Mouse (Mus musculus) limb, embryonic 15.5 days (tissue): ENCODE measurements around the gene Tcf7l2. TPM values are rescaled to one million over a fixed set of nuclear protein-coding genes. Genes with fewer than 3 reads are reported as not detected.

Experiments
- ATAC-seq: fragments of 200-750 bp; cut with Nextera tagmentation; 2 replicates; pipeline ENCODE4 v1.8.0; 2017; ENCODE audit warnings: low read depth, moderate TSS enrichment; ENCODE audit not compliant: insufficient number of reproducible peaks, low FRiP score, low TSS enrichment
- H3K27ac ChIP-seq: fragments of 300-500 bp; sonication (generic); 2 replicates; pipeline ENCODE4 v1.5.1; 2015; ENCODE audit warnings: moderate library complexity, mild to moderate bottlenecking, inconsistent platforms
- H3K27me3 ChIP-seq: fragments of 300-500 bp; sonication (generic); 2 replicates; pipeline ENCODE4 v1.6.1; 2015; ENCODE audit warnings: inconsistent platforms
- H3K36me3 ChIP-seq: fragments of 300-500 bp; sonication (generic); 2 replicates; pipeline ENCODE4 v1.6.1; 2015; ENCODE audit warnings: inconsistent platforms
- H3K4me1 ChIP-seq: fragments of 300-500 bp; sonication (generic); 2 replicates; pipeline ENCODE4 v1.6.1; 2015; ENCODE audit warnings: inconsistent platforms
- H3K4me2 ChIP-seq: fragments of 300-500 bp; sonication (generic); 2 replicates; pipeline ENCODE4 v1.6.1; 2015; ENCODE audit warnings: mild to moderate bottlenecking, inconsistent platforms
- H3K4me3 ChIP-seq: fragments of 300-500 bp; sonication (generic); 2 replicates; pipeline ENCODE4 v1.5.1; 2015; ENCODE audit warnings: mild to moderate bottlenecking, inconsistent platforms
- H3K9ac ChIP-seq: fragments of 300-500 bp; sonication (generic); 2 replicates; pipeline ENCODE4 v1.6.1; 2015; ENCODE audit warnings: inconsistent platforms
- H3K9me3 ChIP-seq: fragments of 300-500 bp; sonication (generic); 2 replicates; pipeline ENCODE4 v1.6.1; 2016; ENCODE audit warnings: inconsistent platforms
- WGBS: fragments of 180-500 bp; shearing (Covaris S2); methylation state at CpG from one replicate; pipeline ENCODE4 v1.1.7; 2015; 5-methylcytosine and 5-hydroxymethylcytosine counted together
- polyA plus RNA-seq: library from polyadenylated mRNA; unstranded; fragments of >200 nt; fragmentation: Nextera tagmentation; extraction: Ambion mirVana; gene quantifications from 2 replicates; pipeline ENCODE4 v1.2.1, GENCODE M21; 2015

Gene Tcf7l2
- 85.4 and 90.5 TPM in 2 replicates for polyA plus RNA-seq

- Histone ChIP-seq H3K4me3 (peak within 1 kb of the TSS; percentile 74), H3K36me3 (no peaks in the 10 kb centered on the region), H3K4me1 (peaks cover 26% of the 10 kb centered on the region), H3K9ac (peak within 1 kb of the TSS; percentile 94), H3K4me2 (peak within 1 kb of the TSS; percentile 81), H3K27ac (peak within 1 kb of the TSS; percentile 98), H3K9me3 (no peaks in the 10 kb centered on the region), H3K27me3 (no peaks in the 10 kb centered on the region)
- peak; percentile 91 for ATAC-seq
- WGBS, result 1% methylated on average over 37 of the region's 42 CpGs
Measured at GRCm38 (mm10) chr19:55741439-55741928, at the start of gene Tcf7l2. TSS of gene Tcf7l2 (plus strand) at chr19:55741820.

GRCm38 (mm10) chr19:55694651-55695050 lies 47.0 kb upstream of the Tcf7l2 start:
- Histone ChIP-seq H3K4me3 (no peak overlapping the region), H3K9ac (no peak overlapping the region), H3K27ac (no peak overlapping the region), H3K27me3 (peaks cover 15% of the 10 kb centered on the region), H3K36me3 (no peaks in the 10 kb centered on the region), H3K4me2 (no peak overlapping the region), H3K4me1 (peaks cover 4% of the 10 kb centered on the region; the same call in 1 of the 2 replicates), H3K9me3 (no peaks in the 10 kb centered on the region)
- WGBS, result 30% methylated on average over 13 of the region's 13 CpGs
- ATAC-seq, result no peak

- H3K9ac ChIP-seq, result no peak overlapping the region
- peaks cover 6% of the 10 kb centered on the region; the same call in 1 of the 2 replicates for H3K4me1 ChIP-seq
- no peaks in the 10 kb centered on the region for H3K9me3 ChIP-seq
- WGBS, result 63% methylated on average over 10 of the region's 10 CpGs
- no peak overlapping the region for H3K27ac ChIP-seq
- H3K36me3 ChIP-seq, result no peaks in the 10 kb centered on the region
- H3K27me3 ChIP-seq, result peaks cover 19% of the 10 kb centered on the region
- H3K4me2 ChIP-seq, result no peak overlapping the region
- no peak overlapping the region for H3K4me3 ChIP-seq
- no peak for ATAC-seq
Measured at GRCm38 (mm10) chr19:55695418-55695817, 46.2 kb upstream of the Tcf7l2 start.

- Histone ChIP-seq H3K9me3 (no peaks in the 10 kb centered on the region), H3K4me3 (no peak overlapping the region), H3K27ac (no peak overlapping the region), H3K4me1 (peaks cover 9% of the 10 kb centered on the region), H3K9ac (no peak overlapping the region), H3K36me3 (no peaks in the 10 kb centered on the region), H3K4me2 (no peak overlapping the region), H3K27me3 (peaks cover 16% of the 10 kb centered on the region)
- ATAC-seq, result no peak
- 69% methylated on average over 5 of the region's 5 CpGs for WGBS
Measured at GRCm38 (mm10) chr19:55698892-55699291, 42.7 kb upstream of the Tcf7l2 start.

- Histone ChIP-seq H3K4me1 (peaks cover 5% of the 10 kb centered on the region; the same call in 1 of the 2 replicates), H3K4me2 (no peak overlapping the region), H3K27ac (no peak overlapping the region), H3K36me3 (no peaks in the 10 kb centered on the region), H3K27me3 (peaks cover 12% of the 10 kb centered on the region), H3K4me3 (no peak overlapping the region), H3K9me3 (no peaks in the 10 kb centered on the region), H3K9ac (no peak overlapping the region)
- 16% methylated on average over 6 of the region's 6 CpGs for WGBS
- ATAC-seq, result no peak
Measured at GRCm38 (mm10) chr19:55700214-55700568, 41.4 kb upstream of the Tcf7l2 start.

- 34% methylated on average over 11 of the region's 11 CpGs for WGBS
- no peaks in the 10 kb centered on the region for H3K9me3 ChIP-seq
- H3K4me1 ChIP-seq, result peaks cover 5% of the 10 kb centered on the region; the same call in 1 of the 2 replicates
- H3K36me3 ChIP-seq, result no peaks in the 10 kb centered on the region
- no peak overlapping the region for H3K27ac ChIP-seq
- H3K27me3 ChIP-seq, result peaks cover 12% of the 10 kb centered on the region
- no peak overlapping the region for H3K9ac ChIP-seq
- ATAC-seq, result no peak
- no peak overlapping the region for H3K4me3 ChIP-seq
- no peak overlapping the region for H3K4me2 ChIP-seq
Measured at GRCm38 (mm10) chr19:55700569-55701282, 40.9 kb upstream of the Tcf7l2 start.

- Histone ChIP-seq H3K27me3 (peaks cover 12% of the 10 kb centered on the region), H3K36me3 (no peaks in the 10 kb centered on the region), H3K4me3 (no peak overlapping the region), H3K4me1 (peaks cover 5% of the 10 kb centered on the region; the same call in 1 of the 2 replicates), H3K27ac (no peak overlapping the region), H3K4me2 (no peak overlapping the region), H3K9me3 (no peaks in the 10 kb centered on the region), H3K9ac (no peak overlapping the region)
- 77% methylated on average over 9 of the region's 9 CpGs for WGBS
- ATAC-seq, result no peak
Measured at GRCm38 (mm10) chr19:55701283-55701633, 40.4 kb upstream of the Tcf7l2 start.

GRCm38 (mm10) chr19:55702081-55702480 lies 39.5 kb upstream of the Tcf7l2 start:
- peaks cover 5% of the 10 kb centered on the region; the same call in 1 of the 2 replicates for H3K4me1 ChIP-seq
- no peaks in the 10 kb centered on the region for H3K36me3 ChIP-seq
- no peaks in the 10 kb centered on the region for H3K9me3 ChIP-seq
- H3K4me3 ChIP-seq, result no peak overlapping the region
- H3K27ac ChIP-seq, result no peak overlapping the region
- H3K9ac ChIP-seq, result no peak overlapping the region
- ATAC-seq, result no peak
- WGBS, result 84% methylated on average over 4 of the region's 4 CpGs
- H3K27me3 ChIP-seq, result peaks cover 8% of the 10 kb centered on the region
- no peak overlapping the region for H3K4me2 ChIP-seq

GRCm38 (mm10) chr19:55702716-55703115 lies 38.9 kb upstream of the Tcf7l2 start:
- WGBS, result 87% methylated on average over 8 of the region's 8 CpGs
- ATAC-seq, result no peak

GRCm38 (mm10) chr19:55704071-55704470 lies 37.5 kb upstream of the Tcf7l2 start:
- H3K4me2 ChIP-seq, result no peak overlapping the region
- H3K27ac ChIP-seq, result no peak overlapping the region
- no peak for ATAC-seq
- no peak overlapping the region for H3K4me3 ChIP-seq
- WGBS, result 72% methylated on average over 6 of the region's 6 CpGs
- H3K9ac ChIP-seq, result no peak overlapping the region
- H3K36me3 ChIP-seq, result no peaks in the 10 kb centered on the region
- H3K27me3 ChIP-seq, result 0 out of 2 replicates have a peak, but pooled peaks cover 3% of the 10 kb centered on the region
- H3K9me3 ChIP-seq, result no peaks in the 10 kb centered on the region
- peaks cover 5% of the 10 kb centered on the region; the same call in 1 of the 2 replicates for H3K4me1 ChIP-seq

More at GRCm38 (mm10) chr19:55702716-55703115, 38.9 kb upstream of the Tcf7l2 start:
- H3K9ac ChIP-seq, result no peak overlapping the region
- no peaks in the 10 kb centered on the region for H3K9me3 ChIP-seq
- H3K4me1 ChIP-seq, result peaks cover 5% of the 10 kb centered on the region; the same call in 1 of the 2 replicates
- H3K27me3 ChIP-seq, result 0 out of 2 replicates have a peak, but pooled peaks cover 7% of the 10 kb centered on the region
- no peaks in the 10 kb centered on the region for H3K36me3 ChIP-seq
- H3K4me2 ChIP-seq, result no peak overlapping the region
- H3K4me3 ChIP-seq, result no peak overlapping the region
- H3K27ac ChIP-seq, result no peak overlapping the region

- H3K4me3 ChIP-seq, result no peak overlapping the region
- 79% methylated on average over 7 of the region's 7 CpGs for WGBS
- H3K4me1 ChIP-seq, result no peaks in the 10 kb centered on the region
- no peaks in the 10 kb centered on the region for H3K36me3 ChIP-seq
- no peak overlapping the region for H3K27ac ChIP-seq
- no peak overlapping the region for H3K9ac ChIP-seq
- no peaks in the 10 kb centered on the region for H3K9me3 ChIP-seq
- no peak overlapping the region for H3K4me2 ChIP-seq
- H3K27me3 ChIP-seq, result no peaks in the 10 kb centered on the region
- no peak for ATAC-seq
Measured at GRCm38 (mm10) chr19:55706300-55706699, 35.3 kb upstream of the Tcf7l2 start.

- no peaks in the 10 kb centered on the region for H3K27me3 ChIP-seq
- no peak for ATAC-seq
- WGBS, result 86% methylated on average over 6 of the region's 6 CpGs
- no peak overlapping the region for H3K9ac ChIP-seq
- no peaks in the 10 kb centered on the region for H3K4me1 ChIP-seq
- no peaks in the 10 kb centered on the region for H3K9me3 ChIP-seq
- no peak overlapping the region for H3K4me2 ChIP-seq
- H3K27ac ChIP-seq, result no peak overlapping the region
- H3K4me3 ChIP-seq, result no peak overlapping the region
- no peaks in the 10 kb centered on the region for H3K36me3 ChIP-seq
Measured at GRCm38 (mm10) chr19:55706806-55707205, 34.8 kb upstream of the Tcf7l2 start.
